Mouse (Mus musculus) neural tube, embryonic 15.5 days (tissue): ENCODE results near the gene Ubr4. TPM values are rescaled to one million over a fixed set of nuclear protein-coding genes. Genes with fewer than 3 reads are reported as not detected.

ENCODE experiments used
- ATAC-seq: fragments of 200-750 bp; cut with Nextera tagmentation; 2 replicates; pipeline ENCODE4 v1.8.0; 2017; ENCODE audit warnings: mild to moderate bottlenecking, moderate TSS enrichment, moderate library complexity; ENCODE audit not compliant: low FRiP score
- H3K27ac ChIP-seq: fragments of 300-500 bp; sonication (generic); replicated peaks from 2 replicates; pipeline ENCODE4 v1.5.1; 2015; ENCODE audit warnings: mild to moderate bottlenecking, inconsistent platforms
- H3K27me3 ChIP-seq: fragments of 300-500 bp; sonication (generic); replicated peaks from 2 replicates; pipeline ENCODE4 v1.6.1; 2015; ENCODE audit warnings: inconsistent platforms
- H3K36me3 ChIP-seq: fragments of 300-500 bp; sonication (generic); 2 replicates; pipeline ENCODE4 v1.6.1; 2015; ENCODE audit warnings: inconsistent platforms
- H3K4me1 ChIP-seq: fragments of 300-500 bp; sonication (generic); 2 replicates; pipeline ENCODE4 v1.6.1; 2015; ENCODE audit warnings: inconsistent platforms
- H3K4me2 ChIP-seq: fragments of 300-500 bp; sonication (generic); 2 replicates; pipeline ENCODE4 v1.6.1; 2015; ENCODE audit warnings: inconsistent platforms, mild to moderate bottlenecking, moderate library complexity
- H3K4me3 ChIP-seq: fragments of 300-500 bp; sonication (generic); replicated peaks from 2 replicates; pipeline ENCODE4 v1.5.1; 2015; ENCODE audit warnings: mild to moderate bottlenecking, inconsistent platforms
- H3K9ac ChIP-seq: fragments of 300-500 bp; sonication (generic); replicated peaks from 2 replicates; pipeline ENCODE4 v1.6.1; 2015; ENCODE audit warnings: mild to moderate bottlenecking, inconsistent platforms
- H3K9me3 ChIP-seq: fragments of 300-500 bp; sonication (generic); replicated peaks from 2 replicates; pipeline ENCODE4 v1.6.1; 2016; ENCODE audit warnings: inconsistent platforms
- WGBS: fragments of 180-500 bp; shearing (Covaris S2); methylation state at CpG from one replicate; pipeline ENCODE4 v1.1.7; 2015; ENCODE audit warnings: mixed read lengths; 5-methylcytosine and 5-hydroxymethylcytosine counted together
- polyA plus RNA-seq: library from polyadenylated mRNA; unstranded; fragments of >200 nt; fragmentation: Nextera tagmentation; extraction: Ambion mirVana; gene quantifications from 2 replicates; pipeline ENCODE4 v1.2.1, GENCODE M21; 2015

The Ubr4 gene
- 79.0 and 82.5 TPM in 2 replicates for polyA plus RNA-seq

- H3K4me3 ChIP-seq = peak within 1 kb of the TSS; percentile 93
- H3K9ac ChIP-seq = peak within 1 kb of the TSS; percentile 96
- H3K27me3 ChIP-seq = no peaks in the 10 kb centered on the region
- H3K9me3 ChIP-seq = no peaks in the 10 kb centered on the region
- ATAC-seq = peak; percentile 94
- peaks cover 26% of the 10 kb centered on the region for H3K4me1 ChIP-seq
- under 1% methylated on average over 64 of the region's 64 CpGs for WGBS
- peaks cover 50% of the 10 kb centered on the region for H3K36me3 ChIP-seq
- peak within 1 kb of the TSS; percentile 92 for H3K4me2 ChIP-seq
- H3K27ac ChIP-seq = peak within 1 kb of the TSS; percentile 98
Measured at GRCm38 (mm10) chr4:139351931-139352711, at the start of gene Ubr4, which contains the start of the genes Mrto4 and Emc1. Gene Ubr4, plus strand, starts transcription at chr4:139352609. Gene Mrto4, minus strand, starts transcription at chr4:139352576. Gene Emc1, plus strand, starts transcription at chr4:139352587.

DNA sequence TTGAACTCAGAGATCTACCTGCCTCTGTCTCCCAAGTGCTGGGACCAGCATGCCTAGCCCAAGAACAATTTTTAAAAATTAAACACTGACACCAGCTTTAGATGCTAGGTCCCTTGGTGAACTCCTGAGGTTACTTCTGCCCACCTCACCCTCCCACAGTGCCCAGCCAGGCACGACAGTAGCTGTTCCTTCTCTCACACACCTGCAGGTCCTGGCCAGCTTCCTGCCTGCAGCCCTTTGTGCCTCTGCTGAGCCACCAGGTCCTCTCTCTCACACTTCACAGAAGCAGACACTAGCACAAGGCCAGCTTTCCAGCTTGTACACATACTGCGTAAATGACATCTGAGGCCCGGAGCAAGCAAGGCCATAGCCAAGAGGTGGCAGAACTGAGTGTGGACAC lies 46.9 kb upstream of the Ubr4 start:
- ATAC-seq = no peak
- H3K4me1 ChIP-seq = peaks cover 18% of the 10 kb centered on the region
- no peak overlapping the region for H3K9ac ChIP-seq
- peaks cover 23% of the 10 kb centered on the region for H3K36me3 ChIP-seq
- no peak overlapping the region for H3K4me3 ChIP-seq
- no peak overlapping the region for H3K27ac ChIP-seq
- H3K4me2 ChIP-seq = no peak overlapping the region
- 95% methylated on average over 3 of the region's 3 CpGs for WGBS
- no peaks in the 10 kb centered on the region for H3K27me3 ChIP-seq
- no peaks in the 10 kb centered on the region for H3K9me3 ChIP-seq

GRCm38 (mm10) chr4:139307916-139308315 lies 44.5 kb upstream of the Ubr4 start:
- no peak overlapping the region for H3K4me3 ChIP-seq
- H3K27me3 ChIP-seq = no peaks in the 10 kb centered on the region
- no peak overlapping the region for H3K4me2 ChIP-seq
- H3K27ac ChIP-seq = no peak overlapping the region
- no peaks in the 10 kb centered on the region for H3K9me3 ChIP-seq
- H3K9ac ChIP-seq = no peak overlapping the region
- WGBS = 88% methylated on average over 5 of the region's 5 CpGs
- H3K4me1 ChIP-seq = peaks cover 35% of the 10 kb centered on the region
- ATAC-seq = no peak
- H3K36me3 ChIP-seq = peaks cover 16% of the 10 kb centered on the region

- Histone ChIP-seq H3K4me1 (peaks cover 35% of the 10 kb centered on the region), H3K4me3 (peak overlapping the region; percentile 98), H3K9ac (peak overlapping the region; percentile 97; the same call in 1 of the 2 replicates), H3K27ac (no peak overlapping the region), H3K4me2 (peak overlapping the region; percentile 97), H3K36me3 (peaks cover 19% of the 10 kb centered on the region), H3K9me3 (no peaks in the 10 kb centered on the region), H3K27me3 (no peaks in the 10 kb centered on the region)
- 22% methylated on average over 6 of the region's 6 CpGs for WGBS
- ATAC-seq = no peak
Measured at GRCm38 (mm10) chr4:139309651-139310050, 42.8 kb upstream of the Ubr4 start.

- Histone ChIP-seq H3K4me2 (peak within 1 kb of the TSS; percentile 97), H3K27me3 (no peaks in the 10 kb centered on the region), H3K36me3 (peaks cover 18% of the 10 kb centered on the region), H3K9ac (peak within 1 kb of the TSS; percentile 97), H3K4me3 (peak within 1 kb of the TSS; percentile 98), H3K4me1 (peaks cover 35% of the 10 kb centered on the region), H3K27ac (peak within 1 kb of the TSS; percentile 82), H3K9me3 (no peaks in the 10 kb centered on the region)
- peak; percentile 92 for ATAC-seq
- WGBS = under 1% methylated on average over 60 of the region's 63 CpGs
Measured at GRCm38 (mm10) chr4:139310171-139310898, 42.1 kb upstream of the Ubr4 start, which contains the start of the genes Pqlc2 and Akr7a5. Gene Pqlc2, minus strand, starts transcription at chr4:139310708. Gene Akr7a5, plus strand, starts transcription at chr4:139310744.

DNA sequence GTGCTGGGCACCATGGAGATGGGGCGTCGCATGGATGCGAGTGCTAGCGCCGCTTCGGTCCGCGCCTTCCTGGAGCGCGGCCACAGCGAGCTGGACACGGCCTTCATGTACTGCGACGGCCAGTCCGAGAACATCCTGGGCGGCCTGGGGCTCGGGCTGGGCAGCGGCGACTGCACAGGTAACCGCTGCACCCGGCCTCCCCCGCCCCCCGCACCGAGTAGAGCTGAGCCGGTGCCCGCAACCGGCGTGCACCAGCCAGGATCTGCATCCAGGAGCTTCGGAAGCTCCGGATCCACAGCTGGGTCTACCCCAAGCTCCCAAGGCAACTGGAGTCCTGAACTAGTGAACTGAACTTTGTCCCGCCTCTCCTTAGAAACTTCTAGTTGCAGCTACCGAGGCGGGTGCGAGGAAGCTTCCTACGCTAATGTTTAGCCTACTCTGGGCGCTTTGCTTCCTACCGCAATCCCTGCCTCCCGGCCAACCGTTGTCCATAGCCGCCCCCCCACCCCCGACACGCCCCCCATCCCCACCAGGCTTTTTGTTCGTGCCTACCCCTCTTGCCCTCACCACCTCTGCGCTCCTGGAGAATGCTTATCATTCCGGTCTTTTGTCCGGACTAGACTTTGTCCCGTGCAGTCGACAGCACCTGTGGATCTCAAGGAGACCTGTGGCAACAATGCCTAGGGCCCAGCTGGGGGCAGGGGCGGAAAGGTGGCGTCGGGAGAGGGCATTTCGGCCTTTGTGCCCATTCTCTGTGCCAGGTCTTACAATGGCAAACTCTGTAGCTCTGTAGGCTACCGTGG lies 41.3 kb upstream of the Ubr4 start:
- H3K36me3 ChIP-seq = peaks cover 21% of the 10 kb centered on the region
- peak overlapping the region; percentile 98 for H3K4me3 ChIP-seq
- ATAC-seq = peak; percentile 77
- H3K4me2 ChIP-seq = peak overlapping the region; percentile 97
- peaks cover 35% of the 10 kb centered on the region for H3K4me1 ChIP-seq
- no peaks in the 10 kb centered on the region for H3K9me3 ChIP-seq
- under 1% methylated on average over 53 of the region's 53 CpGs for WGBS
- H3K9ac ChIP-seq = peak overlapping the region; percentile 97
- peak overlapping the region; percentile 82 for H3K27ac ChIP-seq
- H3K27me3 ChIP-seq = no peaks in the 10 kb centered on the region

DNA sequence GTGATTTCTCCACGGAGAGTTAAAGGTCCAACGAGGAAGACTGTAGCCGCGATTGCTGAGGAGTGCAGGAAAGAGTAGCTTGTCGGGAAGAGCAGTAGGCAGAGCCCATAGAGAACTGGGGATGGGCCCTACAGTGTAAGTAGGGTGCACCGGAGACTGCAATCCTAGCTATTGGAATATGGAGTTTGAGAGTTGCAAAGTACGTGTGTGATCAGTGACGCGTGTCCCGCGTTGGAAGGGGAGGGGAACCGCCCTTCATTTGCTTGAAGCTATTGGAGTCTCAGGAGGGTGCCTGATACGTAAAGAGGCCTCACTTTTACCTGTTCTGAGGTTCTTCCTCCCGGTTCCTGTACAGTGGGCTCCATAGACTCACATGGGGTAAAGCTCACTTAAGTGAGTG lies 40.7 kb upstream of the Ubr4 start:
- H3K9me3 ChIP-seq = no peaks in the 10 kb centered on the region
- H3K9ac ChIP-seq = peak overlapping the region; percentile 97
- peaks cover 17% of the 10 kb centered on the region for H3K36me3 ChIP-seq
- ATAC-seq = no peak
- H3K4me3 ChIP-seq = peak overlapping the region; percentile 98
- H3K27me3 ChIP-seq = no peaks in the 10 kb centered on the region
- WGBS = 25% methylated on average over 14 of the region's 14 CpGs
- no peak overlapping the region for H3K27ac ChIP-seq
- peak overlapping the region; percentile 97 for H3K4me2 ChIP-seq
- peaks cover 35% of the 10 kb centered on the region for H3K4me1 ChIP-seq

GRCm38 (mm10) chr4:139312632-139313031 lies 39.8 kb upstream of the Ubr4 start:
- Histone ChIP-seq H3K9ac (no peak overlapping the region), H3K4me2 (peak overlapping the region; percentile 97; the same call in 1 of the 2 replicates), H3K27me3 (no peaks in the 10 kb centered on the region), H3K27ac (no peak overlapping the region), H3K4me1 (peaks cover 35% of the 10 kb centered on the region), H3K4me3 (no peak overlapping the region), H3K36me3 (peaks cover 21% of the 10 kb centered on the region), H3K9me3 (no peaks in the 10 kb centered on the region)
- ATAC-seq = no peak
- whole genome bisulfite sequencing = 60% methylated on average over 4 of the region's 4 CpGs

GRCm38 (mm10) chr4:139318449-139318848 lies 34.0 kb upstream of the Ubr4 start:
- Histone ChIP-seq H3K27ac (no peak overlapping the region), H3K4me1 (no peaks in the 10 kb centered on the region), H3K36me3 (peaks cover 28% of the 10 kb centered on the region), H3K9me3 (no peaks in the 10 kb centered on the region), H3K4me3 (no peak overlapping the region), H3K27me3 (no peaks in the 10 kb centered on the region), H3K4me2 (no peak overlapping the region), H3K9ac (no peak overlapping the region)
- no peak for ATAC-seq
- 93% methylated on average over 11 of the region's 11 CpGs for WGBS

DNA sequence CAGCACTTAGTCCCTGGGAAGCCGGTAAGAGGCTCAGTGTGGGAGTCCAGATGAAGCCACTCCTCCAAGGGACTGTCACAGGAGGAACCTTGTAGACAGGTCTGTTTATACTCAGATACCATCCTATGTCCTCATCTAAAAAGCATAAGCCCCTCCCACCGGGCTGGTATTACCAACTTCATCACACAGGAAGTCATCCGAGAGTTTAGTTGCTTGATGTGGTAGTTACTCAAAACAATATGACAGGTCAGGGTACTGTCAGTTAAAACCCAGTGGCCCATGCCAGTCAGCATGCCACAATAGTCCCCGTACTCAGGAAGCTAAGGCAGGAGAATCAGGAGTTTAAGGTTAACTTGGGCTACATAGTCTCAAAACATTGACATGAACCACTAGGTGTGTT lies 32.7 kb upstream of the Ubr4 start:
- WGBS = 97% methylated on average over 4 of the region's 4 CpGs
- ATAC-seq = no peak

GRCm38 (mm10) chr4:139330605-139331004 lies 21.8 kb upstream of the Ubr4 start:
- no peaks in the 10 kb centered on the region for H3K4me1 ChIP-seq
- no peak overlapping the region for H3K9ac ChIP-seq
- no peaks in the 10 kb centered on the region for H3K27me3 ChIP-seq
- peak overlapping the region; percentile 36 for H3K4me2 ChIP-seq
- no peaks in the 10 kb centered on the region for H3K36me3 ChIP-seq
- H3K9me3 ChIP-seq = no peaks in the 10 kb centered on the region
- 0 out of 2 replicates have a peak overlapping the region, but pooled peaks have one; percentile 10 for H3K4me3 ChIP-seq
- WGBS = 15% methylated on average over 10 of the region's 10 CpGs
- H3K27ac ChIP-seq = no peak overlapping the region
- ATAC-seq = no peak

More for the DNA sequence above, 32.7 kb upstream of the Ubr4 start:
- Histone ChIP-seq H3K36me3 (peaks cover 24% of the 10 kb centered on the region), H3K4me2 (no peak overlapping the region), H3K9me3 (no peaks in the 10 kb centered on the region), H3K27ac (no peak overlapping the region), H3K4me1 (no peaks in the 10 kb centered on the region), H3K4me3 (no peak overlapping the region), H3K9ac (no peak overlapping the region), H3K27me3 (no peaks in the 10 kb centered on the region)
